Mouse (Mus musculus) gastrocnemius, postnatal 10 days (tissue): ENCODE data around the gene Taz. TPM values are rescaled to one million over a fixed set of nuclear protein-coding genes. Genes with fewer than 3 reads are reported as not detected.

Experiments used
- DNase-seq: peaks from one replicate; pipeline ENCODE4 v3.0.0; 2021; ENCODE audit warnings: mixed read lengths
- long read RNA-seq, 2 experiments: library from polyadenylated mRNA; stranded (forward); transcript quantifications; one replicate each; pipeline ENCODE4 v2.0.0; 2021
- total RNA-seq, 2 experiments: library from RNA; stranded (reverse); gene quantifications; 2 replicates each; pipeline ENCODE4 v1.2.3; 2021

Taz gene
- total RNA-seq, result 10 to 100 TPM; 41.7 to 47.4 TPM
- long read RNA-seq, experiment 1, transcript Taz-201 (10 exons, 1,851 nt), result major isoform, 20 of 86 reads
- long read RNA-seq, experiment 1, partial matches to known transcripts, result 11 of 86 reads
- long read RNA-seq, experiment 1, other reads (novel, unspliced or antisense), result 48 of 86 reads
- long read RNA-seq, experiment 2, transcript Taz-204 (9 exons, 1,742 nt), result minor isoform, 8 of 64 reads
- long read RNA-seq, experiment 2, transcript Taz-201 (10 exons, 1,851 nt), result major isoform, 21 of 64 reads
- long read RNA-seq, experiment 2, partial matches to known transcripts, result 5 of 64 reads
- long read RNA-seq, experiment 2, other reads (novel, unspliced or antisense), result 28 of 64 reads

DNA sequence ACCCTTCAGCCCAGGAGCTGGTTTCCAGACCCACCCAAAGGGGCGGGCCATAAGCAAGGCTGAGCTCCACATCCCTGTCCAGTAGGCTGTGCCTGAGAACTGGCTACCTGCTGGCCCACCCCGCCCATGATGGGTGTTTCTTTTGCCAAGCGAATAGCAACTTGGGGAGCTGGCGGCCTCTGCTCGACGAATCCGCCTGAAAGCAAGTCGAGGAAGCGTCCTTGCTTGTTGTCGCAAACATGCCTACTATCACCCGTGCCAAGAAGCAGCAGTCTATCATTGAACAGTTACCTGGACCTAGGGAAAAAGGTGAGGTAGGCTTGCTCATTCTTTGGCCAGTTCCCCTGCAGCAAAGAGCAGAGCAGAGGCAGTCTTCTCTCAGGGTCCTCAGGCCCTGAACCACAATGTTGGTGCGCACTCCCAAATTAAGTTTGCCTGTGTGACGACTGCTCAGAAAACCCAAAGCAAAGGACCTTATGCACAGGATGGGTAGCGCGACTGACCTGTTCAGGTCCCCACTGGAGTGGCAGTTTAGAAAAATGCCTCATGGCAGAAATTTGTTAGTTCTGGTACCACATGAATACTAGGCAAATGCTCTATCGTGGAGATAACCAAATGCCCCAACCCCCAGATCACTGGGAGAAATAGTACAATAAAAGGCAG lies at the start of gene Taz, which contains the start of gene Dnase1l1:
Gene Taz (plus strand): TSS at position 181 of the 663 bp plus-strand sequence.
Gene Dnase1l1 (minus strand): TSS at position 606 of the 663 bp plus-strand sequence.
- peak; percentile 61 for DNase-seq

DNA sequence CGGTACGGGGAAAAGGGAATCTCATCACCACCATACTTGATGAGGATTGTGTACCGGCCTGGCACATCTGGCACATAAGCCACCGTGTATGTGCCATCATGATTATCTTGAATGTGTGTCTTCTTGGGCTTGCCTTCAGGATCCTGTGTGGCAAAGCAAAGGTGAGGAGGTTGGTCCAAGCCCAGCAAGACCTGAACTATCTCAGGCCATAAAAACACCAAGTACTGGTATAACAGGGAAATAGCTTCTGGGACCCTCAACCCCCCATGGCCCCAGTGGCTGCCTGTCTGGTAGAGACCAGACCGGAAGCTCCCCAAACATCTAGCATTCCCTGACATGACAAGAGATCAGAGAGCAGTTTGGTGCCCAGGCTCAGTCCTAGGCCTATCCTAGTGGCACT lies 48.5 kb upstream of the Taz start:
- no peak for DNase-seq

DNA sequence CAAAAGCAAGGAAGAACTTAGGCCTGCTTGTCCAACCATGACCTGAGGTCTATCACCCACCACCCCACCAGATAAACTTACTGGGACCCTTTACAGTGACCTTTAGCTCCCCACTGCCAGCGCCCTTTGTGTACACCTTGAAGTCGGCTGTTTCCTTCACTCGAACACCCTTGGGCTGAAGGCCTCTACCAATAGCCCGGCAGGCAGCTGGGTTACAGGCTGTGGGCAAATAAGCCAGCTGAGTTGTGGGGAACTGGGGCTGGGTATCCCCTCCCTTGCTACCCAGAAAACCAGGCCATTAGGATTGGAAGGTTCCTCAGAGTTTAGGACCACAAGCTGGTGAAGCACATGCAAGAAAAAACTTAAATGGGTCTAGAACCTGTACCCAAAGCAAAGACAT lies 41.4 kb upstream of the Taz start:
- DNase-seq, result no peak

DNA sequence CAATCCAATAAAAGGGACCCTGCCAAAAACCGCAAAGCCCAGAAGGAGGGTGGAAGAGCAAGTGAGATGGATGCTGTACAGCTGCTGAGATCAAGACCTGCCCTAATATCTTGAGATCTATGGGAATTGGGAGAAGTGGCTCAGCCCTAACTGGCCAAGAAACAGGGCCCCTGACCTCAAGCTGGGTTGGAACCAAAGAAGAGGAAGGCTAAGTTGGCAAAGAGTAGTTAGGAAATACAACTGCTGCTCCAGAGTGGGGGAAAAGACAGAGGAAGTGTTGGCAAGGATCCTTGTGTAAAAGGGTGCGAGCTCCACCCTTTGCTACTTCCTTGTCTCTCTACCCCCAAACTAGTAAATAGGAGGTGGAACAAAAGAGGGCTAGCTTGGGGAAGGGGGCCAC lies 38.3 kb upstream of the Taz start:
- DNase-seq, result no peak

DNA sequence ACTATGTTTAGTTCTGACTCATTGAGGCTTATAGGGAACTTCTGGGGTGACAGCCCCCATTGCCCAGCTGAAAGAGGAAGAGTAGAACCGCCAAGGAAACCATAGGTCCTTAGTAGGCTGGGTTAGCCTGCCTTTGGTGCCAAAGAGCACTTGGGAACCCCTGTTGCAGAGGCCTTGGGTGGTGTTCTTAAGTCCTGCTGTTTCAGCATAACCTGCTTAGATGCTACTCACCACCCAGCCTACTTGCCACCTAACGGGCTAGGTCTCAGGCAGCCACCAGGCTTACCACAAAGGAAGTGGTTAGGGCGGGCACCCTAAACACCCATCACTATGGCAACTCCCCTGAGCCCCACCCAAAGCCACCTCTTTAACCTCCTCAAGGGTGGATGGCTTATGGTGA lies 37.9 kb upstream of the Taz start:
- DNase-seq, result no peak

DNA sequence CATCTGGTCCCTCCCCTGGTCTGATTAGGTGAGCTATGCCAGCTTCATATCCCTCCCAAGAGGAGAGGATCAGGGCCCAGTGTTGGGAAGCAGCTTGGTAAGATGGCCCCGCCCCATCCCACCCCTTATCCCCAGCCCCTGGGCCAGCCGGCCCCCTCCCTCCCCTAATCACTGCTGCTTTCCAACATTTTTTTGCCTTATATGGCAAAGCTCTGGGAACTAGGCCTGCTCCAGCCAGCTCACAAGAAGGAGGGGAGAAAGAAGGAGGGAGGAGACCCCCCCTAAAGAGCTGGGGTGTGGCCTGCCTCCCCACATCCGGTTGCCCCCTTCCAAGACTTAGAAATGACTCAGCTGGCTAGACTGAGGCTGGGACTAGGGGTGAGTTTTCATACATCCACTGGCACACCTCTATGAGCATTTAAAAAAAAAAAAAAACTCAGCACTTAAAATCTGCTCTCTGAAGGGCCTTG lies 37.1 kb upstream of the Taz start:
- peak; percentile 21 for DNase-seq

DNA sequence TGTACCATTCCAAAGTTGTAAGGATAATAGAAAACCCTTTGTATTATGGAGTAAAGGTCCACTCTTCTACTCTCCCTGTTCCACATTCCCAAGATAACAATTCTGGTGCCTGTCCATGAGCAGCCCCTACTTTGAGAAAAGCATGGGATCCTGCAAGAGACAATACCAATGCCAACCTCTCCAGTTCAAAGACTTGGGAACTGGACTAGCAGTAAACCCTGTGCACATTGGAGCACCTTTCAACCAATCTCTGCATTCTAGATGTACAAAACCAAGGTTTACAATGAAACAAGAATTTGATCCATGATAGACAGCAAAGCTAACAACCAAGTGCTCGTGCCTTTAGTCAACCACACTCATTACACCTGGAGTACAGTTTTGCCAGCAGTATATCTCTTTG lies 36.6 kb upstream of the Taz start:
- no peak for DNase-seq

DNA sequence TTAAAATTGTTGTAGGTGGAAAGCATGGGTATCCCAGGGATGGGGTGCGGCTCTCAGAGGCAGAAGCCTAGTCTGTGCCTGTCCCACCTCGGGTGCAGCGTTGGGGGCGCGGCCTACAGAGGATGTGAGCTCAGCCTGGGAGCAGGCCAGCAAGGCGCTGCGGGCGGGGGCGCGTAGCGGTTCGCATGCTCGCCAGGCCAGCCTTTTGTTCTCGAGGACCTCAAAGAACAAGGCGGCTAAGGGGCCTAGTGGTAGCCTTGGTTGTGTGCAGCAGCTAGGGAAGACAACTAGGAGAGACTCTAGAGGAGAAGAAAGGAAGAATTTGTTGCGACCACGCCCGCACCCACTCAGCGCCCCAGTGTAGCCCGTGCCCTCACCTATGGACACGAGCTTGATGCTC lies 36.0 kb upstream of the Taz start:
- DNase-seq, result peak; percentile 79

DNA sequence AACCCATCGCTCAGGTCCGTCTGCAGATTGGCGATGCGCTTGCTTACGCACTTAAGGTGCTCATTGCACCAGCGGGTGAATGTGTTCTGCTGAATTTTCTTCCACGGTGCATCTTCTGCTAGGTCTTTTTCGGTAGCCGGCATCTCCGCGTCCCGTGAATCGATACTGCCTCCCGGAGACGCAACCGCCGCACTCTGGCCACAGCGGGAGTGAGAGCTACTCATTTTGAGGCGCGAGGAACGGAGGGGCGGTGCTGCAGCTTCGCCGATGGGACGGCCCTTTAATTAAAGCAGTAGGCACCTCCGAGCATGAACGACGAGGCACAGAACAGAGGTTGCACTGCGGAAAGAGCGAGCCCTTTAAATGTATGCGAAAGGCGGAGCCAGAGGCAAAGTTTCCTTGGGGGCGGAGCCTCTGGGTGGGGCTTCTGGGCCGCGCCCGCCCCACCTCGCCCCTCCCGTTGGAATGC lies 35.5 kb upstream of the Taz start:
- DNase-seq, result peak; percentile 68

DNA sequence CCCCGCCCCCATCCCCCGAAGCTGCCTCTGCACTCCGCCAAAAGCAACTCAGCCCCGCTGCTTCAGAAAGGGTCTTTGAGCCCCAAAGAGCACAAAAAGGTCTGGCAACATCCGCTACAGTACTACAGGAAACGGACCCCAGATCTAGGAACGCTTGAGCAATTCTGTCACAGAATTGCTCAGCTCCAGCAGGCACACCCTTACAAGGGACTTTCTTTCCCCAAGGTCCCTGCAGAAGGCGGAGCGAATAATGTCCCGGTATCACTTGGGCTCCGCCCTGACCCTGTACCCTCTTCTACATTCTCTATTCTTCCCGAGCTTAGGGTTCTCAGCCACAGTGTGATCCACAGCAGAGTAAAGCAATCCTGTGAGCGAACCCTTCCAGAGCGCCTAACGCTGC lies 35.0 kb upstream of the Taz start:
- no peak for DNase-seq

DNA sequence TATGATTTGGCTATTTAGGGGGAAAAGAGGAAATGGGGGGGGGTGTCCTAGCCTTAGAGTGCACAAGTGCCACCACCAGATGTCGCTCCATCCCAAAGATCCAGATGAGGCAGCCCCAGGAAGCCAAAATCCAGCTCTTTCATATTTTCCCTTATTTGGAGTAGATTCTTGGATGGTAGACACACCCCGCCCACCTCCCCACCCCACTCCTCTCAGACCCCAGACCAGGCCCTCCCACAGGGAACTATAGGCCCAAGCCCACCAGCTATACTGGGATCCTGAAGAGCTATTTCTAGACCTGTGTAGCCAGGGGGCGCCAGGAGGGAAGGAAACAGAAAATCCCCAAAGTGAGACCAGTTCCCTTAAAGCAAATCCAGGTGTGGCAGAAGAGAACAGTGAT lies 33.1 kb upstream of the Taz start:
- peak; percentile 69 for DNase-seq

DNA sequence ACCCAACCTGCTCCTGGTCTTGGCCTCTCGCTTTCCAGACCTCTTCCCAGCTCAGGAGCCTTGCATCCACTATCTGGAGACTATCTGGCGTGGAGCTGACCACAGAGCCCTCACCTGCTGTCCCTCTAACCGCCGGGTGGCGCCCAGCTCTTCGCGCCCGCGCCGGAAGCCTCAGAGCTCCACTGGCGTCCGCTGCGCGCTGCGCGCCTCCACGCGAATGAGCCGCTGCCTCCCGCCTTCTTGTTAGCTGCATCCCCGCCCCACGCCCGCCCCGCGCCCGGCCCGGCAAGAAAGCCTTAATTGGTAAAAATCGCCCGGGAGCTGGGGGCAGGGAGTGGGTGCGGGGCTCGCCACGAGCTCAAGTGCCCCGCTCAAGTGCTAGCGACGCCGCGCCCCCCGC lies 32.1 kb upstream of the Taz start, which contains the start of gene Flna:
Gene Flna (minus strand): TSS at position 206 of the 400 bp plus-strand sequence.
- peak; percentile 62 for DNase-seq

DNA sequence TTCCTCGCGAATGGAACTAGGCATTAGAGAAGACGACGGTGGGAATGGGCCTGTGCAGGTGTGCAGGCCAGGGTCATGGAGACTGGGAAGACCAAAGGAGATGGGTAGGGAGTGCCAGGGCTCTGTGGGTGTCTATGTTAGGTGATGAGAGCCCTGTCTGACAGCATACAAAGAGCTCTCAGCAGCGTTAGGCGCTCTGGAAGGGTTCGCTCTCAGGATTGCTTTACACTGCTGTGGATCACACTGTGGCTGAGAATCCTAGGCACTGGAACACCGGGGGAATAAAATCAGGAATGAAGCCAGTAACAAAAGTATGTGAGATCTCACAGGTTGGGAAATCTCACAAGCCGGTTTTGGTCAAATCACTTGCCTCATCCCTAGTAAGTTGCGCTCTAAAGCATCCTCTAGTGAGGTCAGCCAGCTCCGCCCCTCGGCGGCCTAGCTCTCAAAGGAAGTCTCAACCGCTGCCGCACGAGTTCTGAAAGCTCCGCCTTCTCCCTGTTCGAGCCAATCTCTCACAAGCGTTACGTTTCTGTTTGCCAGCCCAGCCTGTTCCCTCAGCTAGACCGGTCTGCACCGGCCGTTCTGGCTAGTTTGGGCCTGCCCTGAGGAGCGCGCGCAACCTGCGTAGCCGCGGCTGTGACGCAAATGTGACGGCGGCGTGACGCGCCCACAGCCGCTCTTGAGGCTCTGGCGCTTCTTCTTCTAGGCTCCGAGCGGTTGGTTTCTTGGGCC lies 27.4 kb upstream of the Taz start, which contains the start of gene Emd:
Gene Emd (plus strand): TSS at position 535 of the 735 bp plus-strand sequence.
- peak; percentile 72 for DNase-seq

DNA sequence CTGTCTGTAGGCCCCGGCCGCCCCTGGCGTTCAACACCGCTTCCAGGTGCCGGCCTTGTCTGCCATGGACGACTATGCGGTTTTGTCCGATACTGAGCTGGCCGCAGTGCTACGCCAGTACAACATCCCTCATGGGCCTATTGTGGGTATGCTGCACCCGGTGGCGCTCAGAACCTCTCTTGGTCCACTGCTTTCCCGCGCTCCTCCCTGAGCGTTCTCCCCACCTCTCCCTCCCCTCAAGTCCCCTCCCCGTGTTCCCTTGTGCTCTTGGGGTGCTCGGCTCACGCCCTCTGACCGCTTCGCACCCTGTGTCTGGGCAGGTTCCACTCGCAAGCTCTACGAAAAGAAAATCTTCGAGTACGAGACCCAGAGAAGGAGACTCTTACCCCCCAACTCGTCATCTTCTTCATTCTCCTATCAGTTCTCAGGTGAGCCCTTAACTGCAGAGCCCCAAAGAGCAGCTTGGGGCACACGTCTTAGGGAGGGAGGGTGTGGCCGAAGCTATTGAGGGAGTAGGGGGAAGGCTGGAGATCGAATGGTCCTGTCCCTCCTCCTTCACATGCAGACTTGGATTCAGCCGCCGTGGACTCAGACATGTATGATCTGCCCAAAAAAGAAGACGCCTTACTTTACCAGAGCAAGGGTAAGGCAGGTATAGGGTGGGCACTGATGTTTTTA lies 26.7 kb upstream of the Taz start:
- DNase-seq, result no peak

DNA sequence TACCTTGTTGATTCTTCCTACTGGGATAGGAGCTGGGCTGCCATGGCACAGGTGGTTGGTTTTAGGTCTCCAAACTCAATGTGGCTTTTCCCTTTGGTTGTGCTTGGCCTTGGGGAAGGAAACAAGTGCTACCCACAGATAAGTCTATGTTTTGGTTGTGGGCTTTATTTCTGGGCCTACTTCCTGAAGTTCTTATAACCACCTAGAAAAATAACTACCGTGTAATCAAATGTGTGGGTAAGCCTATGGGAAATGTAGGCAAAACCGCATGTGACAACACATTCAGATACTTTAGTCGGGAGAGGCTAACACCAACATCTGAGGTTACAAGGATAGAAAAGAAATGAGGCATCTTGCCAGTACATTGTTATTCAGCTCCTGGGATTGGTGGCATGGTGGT lies 24.0 kb upstream of the Taz start:
- DNase-seq, result no peak

DNA sequence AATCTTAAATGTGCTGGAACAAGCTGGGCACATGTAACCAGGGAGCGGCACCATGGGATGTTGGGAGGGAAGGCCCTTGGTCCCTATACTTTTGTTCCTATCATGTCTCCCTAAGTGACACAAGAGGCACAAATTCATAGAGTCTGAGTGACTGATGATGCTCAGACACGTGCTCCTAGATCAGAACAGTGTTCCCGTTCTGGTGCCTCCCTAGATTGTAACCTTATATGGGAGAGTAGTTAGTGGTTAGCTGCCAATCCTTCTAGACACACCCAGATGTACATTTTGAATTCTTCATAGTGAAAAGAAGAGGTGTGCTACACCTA lies 12.0 kb upstream of the Taz start:
- DNase-seq, result no peak

DNA sequence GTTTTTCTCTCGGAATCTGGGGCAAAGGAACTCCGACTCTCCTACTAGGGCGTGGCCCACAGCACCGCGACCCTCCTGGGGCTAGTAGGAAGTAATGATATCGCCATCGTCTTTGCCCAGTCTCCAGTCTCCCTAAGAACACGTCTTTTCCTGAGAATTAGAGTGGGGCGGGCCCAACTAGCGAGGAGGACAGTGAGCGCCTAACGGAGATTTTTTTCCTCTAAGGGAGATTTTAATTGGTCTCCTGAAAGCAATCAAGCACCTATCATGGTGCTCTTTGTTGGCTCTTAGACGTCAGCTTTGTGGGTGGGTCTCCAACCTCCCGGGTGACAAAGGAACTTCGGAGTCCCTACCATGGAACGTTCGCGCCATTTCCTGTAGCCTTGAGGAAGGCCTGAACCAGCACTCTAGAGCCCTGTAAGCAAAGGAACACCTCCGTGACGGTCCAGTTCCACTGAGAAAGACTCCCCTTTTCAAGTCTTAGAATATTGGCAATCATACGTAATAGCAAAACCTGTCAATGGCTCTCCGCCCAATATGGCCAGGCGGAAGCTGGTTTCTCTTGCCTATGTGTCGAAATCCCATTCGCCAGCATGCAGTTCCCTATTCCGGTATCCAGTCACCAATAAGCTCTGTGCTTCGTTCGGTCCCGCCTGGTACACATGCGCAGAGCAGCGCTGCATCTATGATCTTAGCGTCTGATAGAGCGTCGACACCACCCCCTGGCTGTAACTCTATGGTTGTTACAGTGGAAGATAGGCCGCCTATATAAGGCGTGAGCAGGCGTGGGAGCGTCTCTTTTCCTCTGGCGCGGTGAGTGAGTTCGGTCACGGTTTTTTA lies 11.4 kb upstream of the Taz start, which contains the start of gene Rpl10:
Gene Rpl10 (plus strand): TSS at position 751 of the 840 bp plus-strand sequence.
- DNase-seq, result peak; percentile 77

DNA sequence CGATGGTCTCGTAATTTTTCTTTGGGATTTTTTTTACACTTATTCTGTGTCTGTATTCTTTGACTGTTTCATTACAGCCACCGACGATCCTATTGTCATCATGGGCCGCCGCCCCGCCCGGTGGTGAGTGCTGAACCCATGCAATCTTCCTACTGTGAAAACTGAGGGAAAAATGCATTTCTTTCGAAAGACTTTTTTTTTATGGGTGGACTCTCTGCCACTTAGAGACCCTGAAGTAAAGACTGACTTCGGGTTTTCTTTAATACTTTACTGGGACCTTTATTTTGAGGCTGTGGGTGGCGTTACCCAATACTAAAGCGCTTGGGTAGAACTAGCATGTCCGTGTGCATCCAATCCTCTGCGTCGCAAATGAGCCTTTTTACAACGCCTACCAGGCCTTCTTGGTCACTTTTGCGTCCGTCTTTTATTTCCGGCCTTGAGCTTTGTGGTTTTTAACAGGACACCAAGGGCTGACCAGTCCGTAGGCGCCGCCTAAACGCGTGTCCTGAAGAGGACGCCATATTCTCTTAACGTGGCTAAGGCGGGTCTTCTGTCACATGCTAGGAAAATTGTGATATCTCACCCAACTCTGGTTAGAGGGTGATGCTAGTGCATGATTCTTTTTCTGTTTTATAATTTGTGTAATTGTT lies 10.7 kb upstream of the Taz start:
- DNase-seq, result peak; percentile 16

DNA sequence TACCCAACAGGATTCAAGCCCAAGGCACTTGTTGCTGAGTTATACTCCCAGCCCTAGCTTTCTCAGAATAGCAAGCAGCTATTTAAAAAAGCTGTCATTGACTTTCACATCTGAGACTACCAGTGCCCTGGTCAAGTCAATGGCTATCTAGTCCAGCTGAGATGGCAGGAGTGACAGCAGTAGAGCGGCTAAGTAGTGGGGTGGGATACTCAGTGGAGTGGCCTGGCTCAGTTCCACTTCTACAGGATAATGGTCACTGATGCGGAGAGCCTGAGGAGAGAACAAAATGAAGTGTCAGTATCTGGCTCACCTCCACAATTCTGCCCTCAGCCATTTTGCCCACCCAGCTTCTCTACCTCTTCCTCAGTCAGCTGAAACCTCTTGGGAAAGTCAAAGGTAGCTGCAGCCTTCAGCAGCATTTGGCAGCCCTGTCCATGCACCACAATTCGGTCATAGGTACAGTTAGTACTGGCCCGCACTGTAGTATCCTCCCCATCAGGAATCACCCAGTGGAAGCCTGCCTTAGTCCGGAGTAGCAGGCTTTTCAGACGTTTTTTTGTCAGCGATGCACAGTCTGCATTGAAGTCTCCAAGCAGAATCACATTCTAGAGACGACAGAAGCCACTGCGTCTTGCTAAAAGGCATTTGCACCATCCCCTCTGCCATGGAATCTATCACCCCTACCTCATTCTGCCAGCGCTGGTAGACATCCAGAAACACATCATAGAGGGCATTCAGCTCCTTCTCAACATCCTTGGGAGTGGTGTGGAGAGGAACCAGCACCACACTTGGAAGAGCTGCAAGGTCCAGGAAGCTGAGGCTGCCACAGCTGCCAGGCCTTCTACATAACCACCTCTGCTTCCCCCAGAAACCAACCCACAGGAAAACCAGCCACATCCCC lies 8.0 kb upstream of the Taz start:
- DNase-seq, result no peak

DNA sequence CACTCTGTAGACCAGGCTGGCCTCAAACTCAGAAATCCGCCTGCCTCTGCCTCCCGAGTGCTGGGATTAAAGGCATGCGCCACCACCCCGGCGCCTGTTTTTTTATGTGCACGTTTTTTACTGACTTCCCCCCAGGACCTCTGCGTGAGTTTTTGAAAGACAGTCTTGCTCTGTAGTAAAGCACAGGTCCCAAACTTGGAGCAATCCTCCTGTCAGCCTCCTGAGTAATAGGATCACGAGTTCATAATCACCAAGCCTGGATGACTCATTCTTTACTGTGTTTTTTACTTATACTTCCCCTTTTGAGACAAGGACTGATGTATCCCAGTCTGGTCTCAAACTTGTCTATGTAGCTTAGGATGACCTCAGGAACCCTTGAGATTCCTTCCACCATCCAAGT lies 3.8 kb upstream of the Taz start:
- no peak for DNase-seq
